Mouse (Mus musculus) stomach, embryonic 15.5 days (tissue): ENCODE measurements around the gene Atp6v1g1. TPM values are rescaled to one million over a fixed set of nuclear protein-coding genes. Genes with fewer than 3 reads are reported as not detected.

ENCODE experiments used
- ATAC-seq: fragments of 200-750 bp; cut with Nextera tagmentation; 2 replicates; pipeline ENCODE4 v1.8.0; 2017; ENCODE audit warnings: low read depth, moderate number of reproducible peaks, moderate TSS enrichment; ENCODE audit not compliant: insufficient read depth, low FRiP score
- H3K27ac ChIP-seq: fragments of 300-500 bp; sonication (generic); 2 replicates; pipeline ENCODE4 v1.5.1; 2015; ENCODE audit warnings: mild to moderate bottlenecking, inconsistent platforms
- H3K27me3 ChIP-seq: fragments of 300-500 bp; sonication (generic); replicated peaks from 2 replicates; pipeline ENCODE4 v1.6.1; 2015; ENCODE audit warnings: inconsistent platforms
- H3K36me3 ChIP-seq: fragments of 300-500 bp; sonication (generic); 2 replicates; pipeline ENCODE4 v1.6.1; 2015; ENCODE audit warnings: inconsistent platforms
- H3K4me1 ChIP-seq: fragments of 300-500 bp; sonication (generic); 2 replicates; pipeline ENCODE4 v1.6.1; 2015; ENCODE audit warnings: inconsistent platforms
- H3K4me2 ChIP-seq: fragments of 300-500 bp; sonication (generic); 2 replicates; pipeline ENCODE4 v1.6.1; 2015; ENCODE audit warnings: mild to moderate bottlenecking, inconsistent platforms
- H3K4me3 ChIP-seq: fragments of 300-500 bp; sonication (generic); replicated peaks from 2 replicates; pipeline ENCODE4 v1.5.1; 2015; ENCODE audit warnings: inconsistent platforms
- H3K9ac ChIP-seq: fragments of 300-500 bp; sonication (generic); 2 replicates; pipeline ENCODE4 v1.6.1; 2015; ENCODE audit warnings: inconsistent platforms
- H3K9me3 ChIP-seq: fragments of 300-500 bp; sonication (generic); 2 replicates; pipeline ENCODE4 v1.6.1; 2016; ENCODE audit warnings: inconsistent platforms
- WGBS: fragments of 180-500 bp; shearing (Covaris S2); methylation state at CpG from one replicate; pipeline ENCODE4 v1.1.7; 2015; 5-methylcytosine and 5-hydroxymethylcytosine counted together
- polyA plus RNA-seq: library from polyadenylated mRNA; unstranded; fragments of >200 nt; fragmentation: Nextera tagmentation; extraction: Ambion mirVana; gene quantifications from 2 replicates; pipeline ENCODE4 v1.2.1, GENCODE M21; 2015

Gene Atp6v1g1
- polyA plus RNA-seq, 1 experiment from 2014 or later = 248 TPM

DNA sequence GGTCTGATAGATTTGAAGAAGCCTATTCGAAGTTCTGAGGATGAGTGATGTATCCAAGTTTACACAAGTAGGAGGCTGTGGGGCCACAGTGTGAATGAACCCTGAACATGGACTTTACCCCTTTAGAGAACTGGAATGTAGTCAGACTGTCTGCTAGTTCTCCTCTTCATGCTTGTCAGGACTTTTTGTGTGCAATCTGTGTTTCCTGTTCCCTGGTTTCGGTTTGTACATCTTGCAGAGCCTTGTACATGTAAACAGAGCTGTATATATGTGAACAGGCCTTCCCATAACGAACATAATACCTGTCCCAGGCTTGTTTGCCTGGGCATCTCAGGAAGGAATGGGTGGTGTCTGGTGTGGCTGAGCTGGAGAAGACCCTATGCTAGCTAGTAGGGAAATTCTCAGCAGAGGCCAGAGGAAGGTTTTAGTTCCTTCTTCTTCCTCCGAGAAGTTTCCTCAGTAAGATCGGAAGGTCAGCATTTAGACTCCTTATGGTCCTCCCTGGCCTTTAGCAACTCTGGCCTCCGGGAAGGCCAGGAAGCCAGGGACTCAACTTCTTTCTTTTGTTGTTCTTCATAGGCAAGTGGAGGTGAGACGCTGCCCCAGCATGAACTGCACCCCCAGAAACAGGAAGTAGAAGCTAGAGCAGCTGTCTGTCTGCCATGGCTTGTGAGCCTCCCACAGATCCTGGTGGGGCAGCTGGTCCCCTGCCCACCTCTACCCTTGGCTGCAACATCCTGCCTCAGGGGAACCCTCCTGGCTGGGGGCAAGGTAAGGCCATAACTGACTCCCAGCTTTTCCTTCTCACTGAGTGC, 17.5 kb downstream of the Atp6v1g1 start:
- Histone ChIP-seq H3K4me3 (no peak overlapping the region), H3K36me3 (no peaks in the 10 kb centered on the region), H3K27ac (peak overlapping the region; percentile 44; the same call in 1 of the 2 replicates), H3K4me2 (peak overlapping the region; percentile 13; the same call in 1 of the 2 replicates), H3K4me1 (peaks cover 31% of the 10 kb centered on the region), H3K9ac (no peak overlapping the region), H3K27me3 (no peaks in the 10 kb centered on the region), H3K9me3 (no peaks in the 10 kb centered on the region)
- WGBS = 51% methylated on average over 7 of the region's 7 CpGs
- ATAC-seq = no peak

DNA sequence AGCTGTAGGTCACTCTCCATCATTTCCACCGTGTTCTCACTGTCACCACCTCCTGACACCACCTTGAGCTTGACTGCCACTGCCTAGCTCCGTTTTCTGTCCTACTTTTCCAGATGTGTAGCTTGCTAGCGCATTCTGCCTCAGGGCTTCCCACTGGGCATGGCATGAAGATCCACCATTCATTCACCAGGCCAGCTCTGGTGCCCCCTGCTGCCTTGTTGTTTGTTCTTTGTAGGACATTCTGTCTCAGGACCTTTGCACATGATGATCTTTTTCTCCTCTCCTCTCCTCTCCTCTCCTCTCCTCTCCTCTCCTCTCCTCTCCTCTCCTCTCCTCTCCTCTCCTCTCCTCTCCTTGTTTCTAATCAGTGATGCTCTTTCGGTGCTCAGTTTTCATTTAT, 18.2 kb downstream of the Atp6v1g1 start:
- Histone ChIP-seq H3K4me2 (no peak overlapping the region), H3K27ac (peak overlapping the region; percentile 44; the same call in 1 of the 2 replicates)
- WGBS = 84% methylated on average over 4 of the region's 4 CpGs

DNA sequence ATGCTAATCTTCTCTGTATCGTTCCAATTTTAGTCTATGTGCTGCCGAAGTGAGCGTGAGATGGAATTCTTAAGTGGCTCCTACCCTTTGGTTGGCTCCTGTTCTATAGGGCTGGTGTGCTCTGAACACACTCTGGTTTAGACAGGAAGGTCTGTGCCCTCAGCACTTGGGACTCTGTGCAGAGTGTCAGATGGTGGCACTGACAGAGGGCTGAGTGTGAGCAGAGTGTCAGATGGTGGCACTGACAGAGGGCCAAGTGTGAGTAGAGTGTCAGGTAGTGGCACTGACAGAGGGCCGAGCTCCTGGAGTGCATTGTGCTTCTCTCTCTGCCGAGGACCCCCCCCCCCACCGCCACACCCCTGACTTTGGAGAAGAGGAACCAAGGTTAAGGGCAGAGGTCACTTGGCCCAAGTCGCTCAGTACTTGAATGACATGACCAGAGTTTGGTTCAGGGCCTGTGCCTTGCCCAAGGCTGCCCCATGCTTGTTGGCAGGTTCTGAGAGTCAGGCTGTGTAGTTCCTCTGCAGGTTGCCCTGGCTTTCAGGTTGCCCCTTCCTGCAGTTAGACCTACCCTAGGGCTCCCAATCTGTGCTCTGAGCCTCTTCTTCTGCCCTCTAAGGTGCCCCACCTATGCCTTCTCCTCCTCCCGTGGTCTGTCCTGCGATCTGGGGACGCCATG, 23.3 kb downstream of the Atp6v1g1 start:
- H3K4me3 ChIP-seq = no peak overlapping the region
- no peak overlapping the region for H3K4me2 ChIP-seq
- no peaks in the 10 kb centered on the region for H3K36me3 ChIP-seq
- no peaks in the 10 kb centered on the region for H3K9me3 ChIP-seq
- H3K27ac ChIP-seq = no peak overlapping the region
- H3K27me3 ChIP-seq = no peaks in the 10 kb centered on the region
- 86% methylated on average over 10 of the region's 10 CpGs for WGBS
- no peaks in the 10 kb centered on the region for H3K4me1 ChIP-seq
- H3K9ac ChIP-seq = no peak overlapping the region
- no peak for ATAC-seq

More for the DNA sequence above, 18.2 kb downstream of the Atp6v1g1 start:
- no peaks in the 10 kb centered on the region for H3K9me3 ChIP-seq
- no peak overlapping the region for H3K4me3 ChIP-seq
- no peak for ATAC-seq
- H3K9ac ChIP-seq = no peak overlapping the region
- no peaks in the 10 kb centered on the region for H3K36me3 ChIP-seq
- no peaks in the 10 kb centered on the region for H3K27me3 ChIP-seq
- H3K4me1 ChIP-seq = peaks cover 25% of the 10 kb centered on the region

DNA sequence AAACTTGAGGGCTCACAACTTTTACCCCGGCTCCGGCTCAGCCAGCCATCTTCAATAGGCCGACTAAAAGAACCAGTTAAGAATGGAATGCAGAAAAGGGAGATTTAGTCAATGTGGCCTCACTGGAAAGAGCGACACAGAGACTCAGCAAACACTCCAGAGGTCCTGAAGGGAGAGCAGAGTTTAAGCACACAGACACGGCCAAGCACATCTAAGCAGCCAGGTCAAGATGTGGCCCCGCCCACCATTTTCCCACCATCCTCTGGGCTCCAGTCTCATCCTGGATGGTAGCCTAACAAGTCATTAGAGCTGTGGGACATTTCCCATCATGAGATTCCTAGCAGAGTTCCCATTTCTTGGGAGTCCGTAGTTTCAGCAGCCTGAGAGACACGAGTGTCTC, 24.8 kb downstream of the Atp6v1g1 start:
- 71% methylated on average over 8 of the region's 8 CpGs for WGBS
- Histone ChIP-seq H3K9ac (no peak overlapping the region), H3K27ac (no peak overlapping the region), H3K4me1 (no peaks in the 10 kb centered on the region), H3K4me3 (no peak overlapping the region), H3K9me3 (no peaks in the 10 kb centered on the region), H3K4me2 (no peak overlapping the region), H3K36me3 (0 out of 2 replicates have a peak, but pooled peaks cover 3% of the 10 kb centered on the region), H3K27me3 (no peaks in the 10 kb centered on the region)
- no peak for ATAC-seq

DNA sequence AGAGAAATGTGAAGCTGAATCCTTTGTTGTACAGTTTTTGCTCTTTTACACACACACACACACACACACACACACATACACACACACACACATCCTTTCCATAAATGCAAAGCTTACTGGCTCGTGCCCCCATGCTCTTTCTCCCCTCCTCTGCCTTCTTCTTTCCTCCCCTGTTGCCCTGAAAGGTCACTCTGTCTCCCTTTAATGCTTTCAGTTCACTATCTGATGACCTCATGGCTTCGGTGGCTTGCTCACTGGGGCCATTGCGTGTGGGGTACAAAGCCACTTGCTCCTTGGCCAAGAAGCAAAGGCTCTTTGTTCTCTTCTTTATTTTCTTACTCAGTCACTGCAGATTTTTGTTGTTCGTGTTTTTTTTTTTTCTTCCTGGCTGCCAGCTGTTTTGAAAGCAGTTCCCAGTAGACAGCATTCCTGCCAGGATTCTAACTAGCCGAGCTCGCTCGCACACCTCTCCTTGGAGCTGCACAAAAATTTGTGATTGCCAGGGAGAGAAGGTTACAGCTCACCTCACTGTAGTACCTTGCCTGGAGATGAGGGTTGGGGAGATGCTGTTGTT, 25.7 kb downstream of the Atp6v1g1 start:
- 0 out of 2 replicates have a peak, but pooled peaks cover 3% of the 10 kb centered on the region for H3K36me3 ChIP-seq
- H3K4me1 ChIP-seq = no peaks in the 10 kb centered on the region
- H3K4me2 ChIP-seq = no peak overlapping the region
- ATAC-seq = no peak
- H3K9ac ChIP-seq = no peak overlapping the region
- H3K27me3 ChIP-seq = no peaks in the 10 kb centered on the region
- 42% methylated on average over 7 of the region's 7 CpGs for WGBS
- no peak overlapping the region for H3K4me3 ChIP-seq
- H3K9me3 ChIP-seq = no peaks in the 10 kb centered on the region
- H3K27ac ChIP-seq = no peak overlapping the region

DNA sequence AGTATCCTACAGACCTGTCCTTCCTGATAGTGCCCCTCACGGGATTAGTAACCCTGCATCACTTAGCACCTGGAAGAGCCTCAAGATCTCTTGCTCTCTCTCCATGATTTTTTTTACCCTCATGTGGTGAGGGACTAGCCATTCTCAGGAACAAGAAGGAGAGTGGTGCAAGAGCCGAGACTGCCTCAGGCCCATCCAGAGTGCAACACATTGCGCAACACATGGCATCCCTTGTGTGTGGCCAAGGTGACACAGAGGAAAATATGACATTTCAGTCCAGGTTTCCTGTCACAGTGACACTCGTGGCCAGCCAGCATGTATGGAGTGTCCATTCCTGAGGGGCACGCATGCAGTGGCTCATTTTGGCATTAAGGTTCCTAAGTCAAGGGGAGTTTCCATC, 28.0 kb downstream of the Atp6v1g1 start:
- no peak overlapping the region for H3K4me3 ChIP-seq
- WGBS = 89% methylated on average over 5 of the region's 5 CpGs

DNA sequence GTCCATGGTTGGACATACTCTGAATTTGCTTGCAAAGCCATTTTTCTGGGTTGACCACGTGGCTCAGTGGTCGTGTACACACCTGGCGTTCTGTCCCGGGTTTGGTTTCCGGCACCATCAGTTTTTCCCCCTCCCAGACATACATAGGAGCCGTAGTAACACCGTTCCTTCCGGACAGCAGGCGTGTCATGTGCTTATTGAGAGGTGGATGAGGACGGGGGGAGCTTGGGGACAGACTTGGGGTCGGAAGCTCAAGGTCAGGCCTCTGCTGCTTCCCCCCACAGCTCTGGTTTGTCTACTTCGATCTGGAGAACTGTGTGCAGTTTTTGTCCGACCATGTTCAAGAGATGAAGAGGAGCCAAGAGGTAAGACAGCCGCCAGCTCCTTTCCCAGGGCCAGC, 35.1 kb downstream of the Atp6v1g1 start:
- Histone ChIP-seq H3K27me3 (no peaks in the 10 kb centered on the region), H3K27ac (no peak overlapping the region), H3K9me3 (no peaks in the 10 kb centered on the region), H3K9ac (no peak overlapping the region), H3K36me3 (0 out of 2 replicates have a peak, but pooled peaks cover 3% of the 10 kb centered on the region), H3K4me1 (no peaks in the 10 kb centered on the region), H3K4me2 (no peak overlapping the region), H3K4me3 (no peak overlapping the region)
- 88% methylated on average over 14 of the region's 14 CpGs for WGBS
- ATAC-seq = no peak

More for the DNA sequence above, 28.0 kb downstream of the Atp6v1g1 start:
- H3K4me2 ChIP-seq = no peak overlapping the region
- H3K9ac ChIP-seq = no peak overlapping the region
- H3K36me3 ChIP-seq = 0 out of 2 replicates have a peak, but pooled peaks cover 5% of the 10 kb centered on the region
- no peak overlapping the region for H3K27ac ChIP-seq
- H3K4me1 ChIP-seq = no peaks in the 10 kb centered on the region
- H3K9me3 ChIP-seq = no peaks in the 10 kb centered on the region
- H3K27me3 ChIP-seq = no peaks in the 10 kb centered on the region
- no peak for ATAC-seq

DNA sequence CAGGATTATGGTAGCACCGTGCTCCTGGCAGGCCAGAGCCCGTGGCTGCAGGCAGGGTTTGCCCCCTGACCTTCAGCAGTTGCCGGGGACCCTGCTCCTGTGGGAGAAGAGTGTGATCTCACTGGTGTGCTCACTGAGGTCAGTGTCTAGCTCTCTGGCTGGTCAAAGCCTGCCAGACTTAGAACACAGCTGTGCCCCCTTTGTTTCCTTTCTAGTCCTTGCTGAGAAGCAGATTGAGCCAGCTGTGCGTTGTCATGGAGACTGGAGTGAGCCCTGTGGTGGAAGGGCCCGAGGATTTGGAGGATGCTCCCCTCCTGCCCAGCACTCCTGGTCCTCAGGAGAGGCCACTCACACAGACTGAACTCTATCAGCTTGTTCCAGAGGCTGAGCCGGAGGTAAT, 35.5 kb downstream of the Atp6v1g1 start:
- H3K9me3 ChIP-seq = no peaks in the 10 kb centered on the region
- H3K4me1 ChIP-seq = no peaks in the 10 kb centered on the region
- ATAC-seq = no peak
- no peak overlapping the region for H3K9ac ChIP-seq
- 0 out of 2 replicates have a peak, but pooled peaks cover 3% of the 10 kb centered on the region for H3K36me3 ChIP-seq
- H3K4me2 ChIP-seq = no peak overlapping the region
- WGBS = 47% methylated on average over 6 of the region's 6 CpGs
- no peak overlapping the region for H3K27ac ChIP-seq
- H3K27me3 ChIP-seq = no peaks in the 10 kb centered on the region
- no peak overlapping the region for H3K4me3 ChIP-seq

DNA sequence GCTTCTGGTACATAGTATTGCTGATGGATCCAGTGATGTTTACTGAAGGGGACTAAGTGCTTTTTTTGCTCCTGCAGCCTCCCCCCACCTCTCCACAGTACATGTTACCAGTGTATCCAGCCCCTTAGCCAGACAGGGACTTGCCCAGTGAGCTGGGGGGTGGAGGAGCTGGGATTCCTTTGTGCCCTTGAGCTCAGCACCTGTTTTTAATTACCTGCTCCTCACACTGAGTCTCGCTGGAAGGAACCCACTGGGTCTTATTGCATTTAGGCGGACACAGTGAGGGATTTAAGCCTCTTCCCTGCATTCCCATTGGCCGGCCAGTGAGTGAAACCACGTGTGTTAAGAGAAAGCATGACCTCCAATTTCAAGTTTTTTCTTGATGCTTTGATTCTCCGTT, 38.0 kb downstream of the Atp6v1g1 start:
- H3K27me3 ChIP-seq = no peaks in the 10 kb centered on the region
- H3K27ac ChIP-seq = no peak overlapping the region
- no peak overlapping the region for H3K4me2 ChIP-seq
- H3K36me3 ChIP-seq = no peaks in the 10 kb centered on the region
- no peaks in the 10 kb centered on the region for H3K4me1 ChIP-seq
- 79% methylated on average over 5 of the region's 5 CpGs for whole genome bisulfite sequencing
- no peaks in the 10 kb centered on the region for H3K9me3 ChIP-seq
- H3K9ac ChIP-seq = no peak overlapping the region
- ATAC-seq = no peak
- no peak overlapping the region for H3K4me3 ChIP-seq

DNA sequence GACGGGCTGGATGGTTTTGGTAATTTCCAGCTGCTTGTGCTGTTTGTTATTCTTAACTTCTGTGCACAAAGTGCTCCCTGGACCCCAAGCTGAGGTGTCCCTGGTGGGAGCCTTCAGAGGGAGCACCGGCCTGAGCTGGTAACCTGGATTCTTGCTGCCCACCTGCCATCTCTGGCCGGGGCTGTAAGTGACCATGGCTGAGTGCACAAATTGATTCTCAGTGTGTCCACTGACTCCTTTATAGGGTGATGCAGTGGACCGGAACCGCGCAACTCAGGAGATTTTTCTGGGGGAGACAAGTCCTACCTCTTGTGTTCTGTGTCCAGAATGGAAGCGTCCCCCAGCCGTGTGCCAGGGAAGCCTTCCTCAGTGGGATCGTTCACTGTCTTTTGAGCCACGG, 40.6 kb downstream of the Atp6v1g1 start:
- H3K36me3 ChIP-seq = no peaks in the 10 kb centered on the region
- H3K4me1 ChIP-seq = no peaks in the 10 kb centered on the region
- no peak overlapping the region for H3K4me3 ChIP-seq
- WGBS = 88% methylated on average over 10 of the region's 10 CpGs
- H3K9ac ChIP-seq = no peak overlapping the region
- no peaks in the 10 kb centered on the region for H3K9me3 ChIP-seq
- no peak for ATAC-seq
- no peak overlapping the region for H3K27ac ChIP-seq
- H3K27me3 ChIP-seq = no peaks in the 10 kb centered on the region
- no peak overlapping the region for H3K4me2 ChIP-seq

DNA sequence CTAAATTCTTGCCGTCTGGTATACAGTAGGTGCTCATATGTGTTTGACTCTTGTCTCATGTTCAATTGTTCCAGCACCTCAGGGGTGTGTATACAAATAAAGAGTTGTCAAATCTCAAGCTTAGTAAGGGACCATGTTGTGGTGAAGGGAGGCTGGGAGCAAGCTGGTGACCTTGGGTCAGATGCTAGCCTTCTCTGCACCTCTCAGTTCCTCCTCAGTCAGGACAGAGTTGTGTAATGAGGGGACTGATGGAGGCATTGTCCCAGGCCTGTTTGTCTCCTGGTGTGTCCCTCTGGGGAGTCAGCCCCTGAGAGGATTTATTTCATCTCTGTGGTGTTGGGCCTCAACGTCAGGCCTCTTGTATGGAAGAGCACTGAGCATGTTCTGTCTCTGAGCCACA, 41.7 kb downstream of the Atp6v1g1 start:
- ATAC-seq = no peak
- Histone ChIP-seq H3K27me3 (no peaks in the 10 kb centered on the region), H3K4me3 (no peak overlapping the region), H3K4me1 (no peaks in the 10 kb centered on the region), H3K9ac (no peak overlapping the region), H3K36me3 (no peaks in the 10 kb centered on the region), H3K4me2 (no peak overlapping the region), H3K9me3 (no peaks in the 10 kb centered on the region), H3K27ac (no peak overlapping the region)
- 74% methylated on average over 2 of the region's 2 CpGs for WGBS

DNA sequence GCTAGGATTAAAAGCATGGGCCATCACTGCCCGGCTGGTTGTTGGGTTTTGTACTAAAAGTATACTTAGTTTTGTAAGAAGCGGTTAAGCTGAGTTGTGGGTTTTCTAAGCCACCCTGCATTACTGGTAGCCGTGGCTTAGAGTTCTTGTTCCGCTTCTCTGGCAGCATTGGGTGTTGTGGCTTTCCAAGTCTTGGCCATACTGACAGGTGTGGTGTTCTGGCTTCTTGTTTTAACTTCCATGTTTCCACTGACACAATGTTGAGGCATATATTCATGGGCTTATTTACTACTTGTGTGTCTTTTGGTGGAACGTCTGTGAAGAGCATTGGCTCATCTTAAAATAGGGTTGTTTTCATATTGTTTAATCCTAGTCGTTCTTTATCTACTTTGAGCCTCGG, 45.4 kb downstream of the Atp6v1g1 start:
- no peaks in the 10 kb centered on the region for H3K4me1 ChIP-seq
- H3K4me2 ChIP-seq = no peak overlapping the region
- ATAC-seq = no peak
- no peaks in the 10 kb centered on the region for H3K36me3 ChIP-seq
- no peak overlapping the region for H3K4me3 ChIP-seq
- no peaks in the 10 kb centered on the region for H3K9me3 ChIP-seq
- H3K27ac ChIP-seq = no peak overlapping the region
- 81% methylated on average over 7 of the region's 7 CpGs for WGBS
- H3K9ac ChIP-seq = no peak overlapping the region
- no peaks in the 10 kb centered on the region for H3K27me3 ChIP-seq
